Mouse (Mus musculus) olfactory bulb, adult 2 months (tissue): ENCODE results near the gene Pdpn. TPM values are rescaled to one million over a fixed set of nuclear protein-coding genes. Genes with fewer than 3 reads are reported as not detected.
A peak's percentile ranks its signal among the peaks of the same experiment; 100 is the strongest.
"Not testable (repeated sequence)": the region's sequence is repeated elsewhere in the genome, so short reads cannot be mapped to it uniquely, and the experiment has no call there.

ENCODE experiments used
- H3K27ac ChIP-seq: fragments of 200-500 bp; 2 replicates; pipeline ENCODE4 v1.5.1; 2012; ENCODE audit warnings: low read depth, low read length; ENCODE audit not compliant: insufficient read depth
- H3K4me1 ChIP-seq: fragments of 200-500 bp; 2 replicates; pipeline ENCODE4 v1.6.1; 2012; ENCODE audit warnings: low read length; ENCODE audit not compliant: control insufficient read depth, insufficient read depth
- H3K4me3 ChIP-seq: fragments of 200-500 bp; 2 replicates; pipeline ENCODE4 v1.5.1; 2012; ENCODE audit warnings: mild to moderate bottlenecking, low read depth, low read length, moderate library complexity; ENCODE audit not compliant: insufficient read depth
- CTCF ChIP-seq: fragments of 200-500 bp; IDR thresholded peaks from 2 replicates; pipeline ENCODE4 v1.5.1; 2012; ENCODE audit warnings: low read depth, mild to moderate bottlenecking, low read length, moderate library complexity; ENCODE audit not compliant: insufficient read depth
- POLR2A ChIP-seq: fragments of 200-500 bp; IDR thresholded peaks from 2 replicates; pipeline ENCODE4 v1.6.1; 2012; ENCODE audit warnings: mild to moderate bottlenecking, low read depth, low read length, moderate library complexity; ENCODE audit not compliant: insufficient read depth
- WGBS: fragments of 180-500 bp; shearing (Covaris S2); methylation state at CpG from one replicate; pipeline ENCODE4 v1.1.7; 2018; 5-methylcytosine and 5-hydroxymethylcytosine counted together
- polyA plus RNA-seq: library from polyadenylated mRNA; stranded (reverse); fragments of >200 nt; gene quantifications from 2 replicates; pipeline ENCODE4 v1.2.4, GENCODE M21; 2012; ENCODE audit warnings: low replicate concordance; ENCODE audit not compliant: missing spikeins, insufficient read depth, insufficient read length

Gene Pdpn
- polyA plus RNA-seq = not detected in 2 replicates

DNA sequence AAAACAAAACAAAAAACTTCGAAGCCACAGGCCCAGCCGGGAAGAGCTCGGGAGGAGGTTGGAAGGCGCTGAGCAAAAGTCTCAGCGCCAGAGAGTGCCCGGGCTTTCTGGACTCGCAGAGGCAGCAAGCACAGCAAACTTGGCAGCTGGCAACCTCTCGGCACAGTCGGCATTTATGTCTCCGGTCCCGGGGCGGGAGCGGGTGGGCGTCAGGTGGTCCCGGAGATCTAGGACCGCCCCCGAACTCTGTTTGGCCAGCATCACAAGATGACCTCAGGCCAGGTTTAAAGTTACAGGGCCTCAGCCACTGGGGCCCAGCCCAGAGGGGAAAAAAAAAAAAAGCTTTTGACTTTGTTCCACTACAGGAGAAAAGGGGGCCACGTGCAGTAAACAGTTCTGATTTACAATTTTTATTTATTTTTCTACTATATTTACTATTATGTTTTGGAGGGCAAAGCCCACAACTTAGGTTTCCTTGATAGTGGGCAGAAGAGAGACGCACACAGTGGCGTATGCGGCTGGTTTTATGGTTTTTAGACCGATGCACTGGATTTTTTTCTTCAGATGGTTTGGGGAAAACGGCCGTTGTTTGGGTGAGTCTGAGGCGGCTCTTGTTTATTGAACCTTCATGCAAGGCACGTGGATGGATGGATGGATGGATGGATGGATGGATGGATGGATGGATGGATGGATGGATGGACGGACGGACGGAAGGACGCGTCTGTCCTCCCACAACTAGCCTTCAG is at the start of gene Pdpn:
Gene Pdpn, minus strand, starts transcription at position 240 of the 746 bp plus-strand sequence.
- Histone ChIP-seq H3K4me3 (peak within 1 kb of the TSS; percentile 30), H3K4me1 (peaks cover 8% of the 10 kb centered on the region), H3K27ac (no peak within 1 kb of the TSS)
- TF ChIP-seq POLR2A (no peak), CTCF (no peak)
- 15% methylated on average over 31 of the region's 31 CpGs for WGBS

DNA sequence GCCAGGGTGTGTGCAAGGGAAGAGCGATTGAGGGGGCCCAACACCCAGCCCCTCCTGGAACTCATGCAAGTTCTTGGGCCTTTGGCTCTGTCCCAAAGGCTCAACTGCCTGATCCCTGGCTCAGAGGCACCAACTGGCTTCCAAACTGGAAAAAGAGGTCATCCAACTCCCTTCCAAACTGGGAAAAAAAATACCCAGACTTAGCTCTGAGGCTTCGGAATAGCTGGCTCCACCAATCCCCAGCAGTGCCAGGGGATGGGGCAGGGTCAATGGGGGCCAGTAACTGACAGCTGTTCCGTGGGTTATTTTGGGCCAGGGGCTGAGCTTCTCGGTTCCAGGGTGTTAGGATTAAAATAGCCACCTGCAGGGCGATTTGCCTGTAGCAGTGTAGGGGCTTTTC is 49.3 kb upstream of the Pdpn start:
- Histone ChIP-seq H3K4me1 (peaks cover 17% of the 10 kb centered on the region), H3K27ac (no peak overlapping the region), H3K4me3 (no peak overlapping the region)
- TF ChIP-seq CTCF (no peak), POLR2A (no peak)
- WGBS = 29% methylated on average over 5 of the region's 5 CpGs

DNA sequence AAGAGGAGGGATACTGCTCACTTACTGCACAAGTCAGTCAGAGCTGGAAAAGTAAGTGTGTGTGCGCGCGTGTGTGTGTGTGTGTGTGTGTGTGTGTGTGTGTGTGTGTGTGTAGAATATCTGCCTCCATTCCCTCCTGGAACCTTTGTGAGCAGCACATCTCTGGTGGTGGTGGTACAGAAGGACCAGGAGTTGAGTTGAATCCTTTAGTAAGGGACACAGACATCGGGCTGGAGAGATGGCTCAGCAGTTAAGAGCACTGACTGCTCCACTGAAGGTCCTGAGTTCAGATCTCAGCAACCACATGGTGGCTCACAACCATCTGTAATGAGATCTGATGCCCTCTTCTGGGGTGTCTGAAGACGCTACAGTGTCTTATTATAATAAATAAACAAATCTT is 46.1 kb upstream of the Pdpn start:
- WGBS = 89% methylated on average over 5 of the region's 5 CpGs
- H3K4me1 ChIP-seq = peaks cover 17% of the 10 kb centered on the region
- not testable (repeated sequence) for H3K4me3 ChIP-seq, H3K27ac ChIP-seq

DNA sequence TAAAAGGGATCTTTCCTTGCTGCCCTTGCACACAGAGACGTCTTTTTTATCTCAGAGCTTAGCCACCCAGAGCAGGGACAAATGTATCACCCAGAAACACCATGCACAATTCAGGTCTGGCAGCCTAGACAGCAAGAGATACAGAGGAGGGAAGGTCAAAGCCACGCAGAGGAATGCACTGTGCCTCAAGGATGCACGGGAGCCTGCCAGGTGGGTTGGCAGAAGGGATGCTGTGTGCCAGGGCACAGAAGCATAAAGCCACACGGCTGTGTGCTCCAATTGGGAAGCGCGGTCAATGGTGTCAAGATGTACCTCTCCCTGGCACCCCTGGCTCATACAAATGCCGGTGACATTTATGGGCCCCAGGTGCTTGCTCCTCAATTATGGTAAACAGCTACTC is 42.1 kb upstream of the Pdpn start:
- no peak overlapping the region for H3K27ac ChIP-seq
- 79% methylated on average over 7 of the region's 7 CpGs for WGBS
- H3K4me3 ChIP-seq = no peak overlapping the region
- TF ChIP-seq CTCF (no peak), POLR2A (no peak)
- H3K4me1 ChIP-seq = peaks cover 3% of the 10 kb centered on the region

DNA sequence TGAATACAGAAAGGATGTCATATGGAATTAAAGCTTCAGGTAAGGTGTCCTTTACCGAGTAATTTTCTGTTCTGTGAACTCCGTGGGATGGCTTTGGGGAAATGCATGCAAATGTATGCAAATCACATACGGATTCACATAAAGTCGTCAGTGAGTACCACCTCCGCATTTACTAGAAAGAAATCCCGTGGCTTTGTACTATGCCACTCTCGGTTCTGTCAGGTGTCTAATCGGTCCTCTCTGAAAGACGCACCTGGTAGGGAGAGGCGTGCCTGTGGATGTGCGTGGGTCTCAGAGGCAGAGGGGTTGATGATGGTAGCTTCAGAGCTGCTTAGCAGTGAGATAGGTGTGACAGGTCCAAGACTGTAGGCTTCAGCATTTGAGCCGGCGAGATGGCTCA is 40.4 kb upstream of the Pdpn start:
- no peak overlapping the region for H3K27ac ChIP-seq
- TF ChIP-seq POLR2A = no peak
- TF ChIP-seq CTCF = no peak
- H3K4me3 ChIP-seq = no peak overlapping the region
- 70% methylated on average over 13 of the region's 13 CpGs for WGBS
- H3K4me1 ChIP-seq = peaks cover 3% of the 10 kb centered on the region

DNA sequence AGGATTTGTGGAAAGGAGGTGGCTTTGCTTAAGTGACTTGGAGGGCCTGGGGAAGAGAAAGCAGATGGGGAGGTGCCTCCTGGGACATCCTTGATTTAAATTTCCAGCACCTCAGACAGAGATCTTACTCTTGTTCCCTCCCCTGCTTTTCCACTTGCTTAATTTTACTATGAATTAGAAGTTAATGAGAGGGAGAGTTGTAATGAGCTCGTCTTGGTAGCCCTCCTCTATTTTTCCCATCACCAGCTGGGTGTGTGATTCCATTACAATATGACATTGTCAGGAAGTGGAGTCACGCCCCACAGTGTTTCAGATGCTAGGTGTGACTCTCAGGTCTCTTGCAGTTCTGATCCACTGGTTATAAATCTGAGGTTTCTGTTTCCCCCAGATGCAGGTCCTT is 36.7 kb upstream of the Pdpn start:
- TF ChIP-seq CTCF (no peak), POLR2A (no peak)
- no peak overlapping the region for H3K27ac ChIP-seq
- no peaks in the 10 kb centered on the region for H3K4me1 ChIP-seq
- WGBS = 59% methylated on average over 2 of the region's 2 CpGs
- no peak overlapping the region for H3K4me3 ChIP-seq

DNA sequence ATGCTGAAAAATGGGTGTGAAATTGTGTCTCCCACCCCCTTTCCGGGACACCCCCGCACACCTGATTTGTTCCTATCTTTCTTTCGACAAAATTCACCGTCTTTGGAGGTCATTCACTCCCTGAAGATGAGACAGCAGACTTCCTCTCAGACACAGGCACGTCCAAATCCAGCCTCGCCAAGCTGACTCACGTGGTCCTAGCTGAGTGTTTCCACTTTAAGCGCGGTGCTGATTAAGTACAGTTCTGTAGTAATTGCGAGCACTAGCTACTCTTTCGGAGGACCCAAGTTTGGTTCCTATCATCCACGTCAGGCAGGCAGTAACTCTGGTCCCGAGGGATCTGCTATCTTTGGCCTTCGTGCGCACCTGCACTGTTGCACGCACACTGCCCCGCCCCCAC is 35.6 kb upstream of the Pdpn start:
- Histone ChIP-seq H3K27ac (peak overlapping the region; percentile 21; the same call in 1 of the 2 replicates), H3K4me3 (no peak overlapping the region), H3K4me1 (peaks cover 5% of the 10 kb centered on the region; the same call in 1 of the 2 replicates)
- WGBS = 77% methylated on average over 17 of the region's 17 CpGs
- TF ChIP-seq CTCF = no peak
- TF ChIP-seq POLR2A = no peak

DNA sequence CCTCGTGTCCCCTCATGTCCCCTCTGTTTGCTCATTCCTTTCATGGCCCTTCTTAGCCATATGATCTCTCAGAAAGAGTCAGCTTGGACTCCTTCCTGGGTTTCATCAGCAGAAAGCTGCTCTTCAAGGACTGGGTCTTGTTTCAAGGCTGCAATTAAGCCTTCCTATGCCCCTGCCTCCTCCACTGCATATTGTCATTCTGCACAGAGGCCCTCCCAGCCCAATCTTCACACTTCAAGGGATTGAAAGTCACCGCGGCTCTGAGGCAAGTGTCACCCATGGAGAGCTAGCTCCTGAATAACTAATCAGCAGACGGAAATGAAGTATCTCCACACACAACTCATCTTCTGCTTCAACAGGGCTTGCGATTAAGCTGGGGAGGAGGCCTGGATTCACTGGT is 34.8 kb upstream of the Pdpn start:
- TF ChIP-seq CTCF = no peak
- no peak for TF ChIP-seq POLR2A
- WGBS = 46% methylated on average over 5 of the region's 5 CpGs
- H3K27ac ChIP-seq = peak overlapping the region; percentile 21; the same call in 1 of the 2 replicates
- peaks cover 5% of the 10 kb centered on the region; the same call in 1 of the 2 replicates for H3K4me1 ChIP-seq
- H3K4me3 ChIP-seq = no peak overlapping the region

DNA sequence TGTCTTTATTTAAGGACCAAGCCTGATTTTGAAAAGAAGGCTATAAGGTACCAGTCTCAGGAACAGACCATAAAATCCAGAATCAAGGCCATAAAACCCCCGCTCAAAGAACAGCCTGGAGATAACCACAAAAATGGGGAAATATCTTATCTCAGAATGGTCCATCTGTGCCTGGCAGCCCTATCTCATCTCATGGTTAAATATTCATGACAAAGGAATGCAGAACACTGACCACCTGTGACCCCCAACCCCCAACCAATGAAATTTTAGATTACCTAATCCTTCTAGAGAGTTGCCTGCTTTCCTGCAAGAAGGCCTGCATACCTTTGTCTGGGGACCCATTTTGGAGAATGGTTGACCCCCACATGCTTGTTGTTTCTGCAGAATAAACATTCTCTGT is 32.4 kb upstream of the Pdpn start:
- H3K27ac ChIP-seq = no peak overlapping the region
- TF ChIP-seq CTCF (no peak), POLR2A (no peak)
- 91% methylated on average over 1 of the region's 1 CpGs for WGBS

More for the DNA sequence above, 32.4 kb upstream of the Pdpn start:
- Histone ChIP-seq H3K4me3 (no peak overlapping the region), H3K4me1 (peaks cover 5% of the 10 kb centered on the region; the same call in 1 of the 2 replicates)
